Comparison of ENCODE assay signal across 18 mouse cellular contexts in the genomic region with DNA sequence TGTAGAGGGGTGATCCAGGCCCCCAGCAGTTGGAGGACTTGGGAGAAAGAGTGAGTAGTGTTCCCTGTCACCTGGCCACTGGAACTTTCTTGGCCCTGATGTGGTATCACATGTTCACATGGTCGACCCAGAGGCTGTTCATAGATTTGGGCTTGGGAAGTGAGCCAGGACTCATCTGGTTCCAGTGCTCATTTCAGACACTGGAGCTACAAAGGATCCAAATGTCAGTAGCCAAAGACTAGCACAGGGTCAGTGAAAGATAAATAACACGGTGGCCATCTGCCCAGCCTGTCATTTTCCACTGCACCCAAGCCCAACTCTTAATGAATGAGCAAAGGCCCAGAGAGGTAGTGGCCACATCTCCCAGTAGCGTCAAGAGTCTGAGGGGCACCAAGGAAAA. TPM values are rescaled to one million over a fixed set of nuclear protein-coding genes. Genes with fewer than 3 reads are reported as not detected.
DNase-seq lines count a peak whose midpoint lies in the region; ATAC-seq lines count a peak whose summit lies in the region.
"Had no signal": no experiment of that assay in that cellular context is flagged by ENCODE, and none has a peak within 500 bp of the region (broad histone marks: within the 10 kb centered on the region; RNA-seq: fewer than 3 reads in every experiment).

No protein-coding gene starts in this region.

- H3K4me2 ChIP-seq in embryonic facial prominence, embryonic 14.5 days (ENCODE audit: low read depth, low read length) = no peak overlapping the region
- no peak overlapping the region for H3K4me2 ChIP-seq in midbrain, embryonic 11.5 days
- H3K4me2 ChIP-seq: lung, embryonic 15.5 days; midbrain, embryonic 12.5 days had no signal

- H3K4me1 ChIP-seq in embryonic facial prominence, embryonic 14.5 days (ENCODE audit: control insufficient read depth, insufficient read depth, low read length) = peaks cover 16% of the 10 kb centered on the region
- H3K4me1 ChIP-seq in embryonic facial prominence, embryonic 10.5 days = peaks cover 26% of the 10 kb centered on the region
- peaks cover 7% of the 10 kb centered on the region; the same call in 1 of the 2 replicates for H3K4me1 ChIP-seq in heart, embryonic 10.5 days
- peaks cover 39% of the 10 kb centered on the region for H3K4me1 ChIP-seq in midbrain, embryonic 10.5 days
- peaks cover 12% of the 10 kb centered on the region; the same call in 1 of the 2 replicates for H3K4me1 ChIP-seq in midbrain, embryonic 11.5 days (ENCODE audit: control insufficient read depth, insufficient read depth, low read length)

- 44% methylated on average over 3 of the region's 3 CpGs for WGBS in embryonic facial prominence, embryonic 14.5 days
- 81% methylated on average over 3 of the region's 3 CpGs for WGBS in embryonic facial prominence, embryonic 10.5 days
- 72% methylated on average over 3 of the region's 3 CpGs for WGBS in heart, embryonic 10.5 days
- WGBS in midbrain, embryonic 10.5 days = 87% methylated on average over 3 of the region's 3 CpGs
- WGBS in midbrain, embryonic 11.5 days = 77% methylated on average over 3 of the region's 3 CpGs

- no peak overlapping the region for H3K9ac ChIP-seq in embryonic facial prominence, embryonic 14.5 days (ENCODE audit: low read depth, low read length)
- H3K9ac ChIP-seq in midbrain, embryonic 11.5 days (ENCODE audit: low read length) = no peak overlapping the region
- H3K9ac ChIP-seq: lung, embryonic 15.5 days; midbrain, embryonic 12.5 days had no signal

- no peak for DNase-seq in embryonic facial prominence, embryonic 14.5 days (ENCODE audit: low spot score)
- DNase-seq in embryonic facial prominence, embryonic 10.5 days (ENCODE audit: low spot score) = no peak
- peak; percentile 44 to 62 for DNase-seq in heart, adult 9 months (ENCODE audit: low spot score in 2 of 2)
- DNase-seq in heart, embryonic 10.5 days (ENCODE audit: low spot score) = no peak
- DNase-seq in midbrain, embryonic 10.5 days (ENCODE audit: low spot score) = no peak
- DNase-seq in midbrain, embryonic 11.5 days (ENCODE audit: low spot score, missing footprints) = no peak
- DNase-seq in skeletal muscle tissue, adult 2 months (ENCODE audit: low read depth, low spot score) = peak; percentile 28
- DNase-seq in retina, postnatal 1 day = no peak
- DNase-seq: B cell, adult 2 months; gastrocnemius, postnatal 36 days; right cerebral cortex, postnatal 25 days; thymus, postnatal 4 days had no signal

- H3K4me3 ChIP-seq in embryonic facial prominence, embryonic 14.5 days (ENCODE audit: low read depth, low read length) = no peak overlapping the region
- H3K4me3 ChIP-seq in embryonic facial prominence, embryonic 10.5 days = no peak overlapping the region
- H3K4me3 ChIP-seq in heart, embryonic 10.5 days = no peak overlapping the region
- no peak overlapping the region for H3K4me3 ChIP-seq in midbrain, embryonic 10.5 days
- H3K4me3 ChIP-seq in midbrain, embryonic 11.5 days (ENCODE audit: low read depth, low read length) = no peak overlapping the region
- H3K4me3 ChIP-seq: layer of hippocampus, adult 2 months; lung, embryonic 15.5 days; midbrain, embryonic 12.5 days had no signal

- no peak overlapping the region for H3K27ac ChIP-seq in embryonic facial prominence, embryonic 14.5 days (replicated peaks; ENCODE audit: low read depth, low read length)
- no peak overlapping the region for H3K27ac ChIP-seq in embryonic facial prominence, embryonic 10.5 days (replicated peaks)
- no peak overlapping the region for H3K27ac ChIP-seq in heart, embryonic 10.5 days
- H3K27ac ChIP-seq in midbrain, embryonic 10.5 days (replicated peaks) = 0 out of 2 replicates have a peak overlapping the region, but pooled peaks have one; percentile 15
- H3K27ac ChIP-seq in midbrain, embryonic 11.5 days (ENCODE audit: low read depth, low read length) = no peak overlapping the region
- H3K27ac ChIP-seq: kidney, postnatal 0 days; layer of hippocampus, adult 2 months; lung, embryonic 15.5 days; midbrain, embryonic 12.5 days had no signal

- peak; percentile 24; the same call in 1 of the 2 replicates for ATAC-seq in embryonic facial prominence, embryonic 14.5 days (ENCODE audit: low read depth)
- no peak for ATAC-seq in midbrain, embryonic 11.5 days (ENCODE audit: low FRiP score)
- ATAC-seq: intestine, postnatal 0 days; Patski had no signal

- no peaks in the 10 kb centered on the region for H3K27me3 ChIP-seq in embryonic facial prominence, embryonic 14.5 days (replicated peaks; ENCODE audit: control insufficient read depth, insufficient read depth, low read length)
- H3K27me3 ChIP-seq in embryonic facial prominence, embryonic 10.5 days (replicated peaks; ENCODE audit: low read depth, poor library complexity, severe bottlenecking) = peaks cover 8% of the 10 kb centered on the region
- H3K27me3 ChIP-seq in heart, embryonic 10.5 days (ENCODE audit: insufficient read depth, poor library complexity, severe bottlenecking) = peaks cover 39% of the 10 kb centered on the region
- peaks cover 47% of the 10 kb centered on the region for H3K27me3 ChIP-seq in midbrain, embryonic 10.5 days (ENCODE audit: low read depth, poor library complexity, severe bottlenecking)
- H3K27me3 ChIP-seq in midbrain, embryonic 11.5 days (ENCODE audit: control insufficient read depth, insufficient read depth, low read length) = no peaks in the 10 kb centered on the region; the same call in 1 of the 2 replicates
- H3K27me3 ChIP-seq: lung, embryonic 15.5 days; Patski had no signal

- H3K9me3 ChIP-seq in embryonic facial prominence, embryonic 14.5 days (ENCODE audit: control insufficient read depth, low read length) = no peaks in the 10 kb centered on the region
- H3K9me3 ChIP-seq in embryonic facial prominence, embryonic 10.5 days = no peaks in the 10 kb centered on the region
- H3K9me3 ChIP-seq in heart, embryonic 10.5 days = no peaks in the 10 kb centered on the region
- H3K9me3 ChIP-seq in midbrain, embryonic 10.5 days (replicated peaks) = no peaks in the 10 kb centered on the region
- H3K9me3 ChIP-seq in midbrain, embryonic 11.5 days (ENCODE audit: control insufficient read depth, low read length) = no peaks in the 10 kb centered on the region
- H3K9me3 ChIP-seq: lung, embryonic 15.5 days; midbrain, embryonic 12.5 days had no signal

- no peaks in the 10 kb centered on the region for H3K36me3 ChIP-seq in embryonic facial prominence, embryonic 14.5 days (ENCODE audit: control insufficient read depth, insufficient read depth, low read length)
- no peaks in the 10 kb centered on the region for H3K36me3 ChIP-seq in embryonic facial prominence, embryonic 10.5 days (replicated peaks)
- no peaks in the 10 kb centered on the region for H3K36me3 ChIP-seq in heart, embryonic 10.5 days
- H3K36me3 ChIP-seq in midbrain, embryonic 10.5 days = no peaks in the 10 kb centered on the region
- no peaks in the 10 kb centered on the region for H3K36me3 ChIP-seq in midbrain, embryonic 11.5 days (ENCODE audit: control insufficient read depth, insufficient read depth, low read length)
- H3K36me3 ChIP-seq: lung, embryonic 15.5 days; midbrain, embryonic 12.5 days had no signal

RNA-seq across cellular contexts. Expression of gene Aldh1b1, which starts 59.1 kb away (rescaled TPM):
- polyA plus RNA-seq in embryonic facial prominence, embryonic 14.5 days (2014; fragmentation: Nextera tagmentation; extraction: Ambion mirVana) = 1.5 and 2.1 TPM in 2 replicates
- polyA plus RNA-seq in embryonic facial prominence, embryonic 10.5 days (2016; fragmentation: Nextera tagmentation; extraction: Ambion mirVana) = 5.0 and 5.2 TPM in 2 replicates
- 46.1 and 80.9 TPM in 2 replicates for polyA plus RNA-seq in heart, embryonic 10.5 days (2016; fragmentation: Nextera tagmentation; extraction: Ambion mirVana)
- 4.6 and 5.1 TPM in 2 replicates for polyA plus RNA-seq in midbrain, embryonic 10.5 days (2016; fragmentation: Nextera tagmentation; extraction: Ambion mirVana)
- polyA plus RNA-seq in midbrain, embryonic 11.5 days (2014; fragmentation: Nextera tagmentation; extraction: Ambion mirVana) = 3.1 TPM in 2 replicates

Comparison
In these comparisons a context has a peak if more than half of its experiments do, and no peak if none do; other contexts are left out.
1. DNase-seq: peak in heart, adult 9 months (2 of 2) and skeletal muscle tissue, adult 2 months (single experiment); none in embryonic facial prominence, embryonic 14.5 days (single experiment), embryonic facial prominence, embryonic 10.5 days (single experiment), heart, embryonic 10.5 days (single experiment), midbrain, embryonic 10.5 days (single experiment), midbrain, embryonic 11.5 days (single experiment) and retina, postnatal 1 day (single experiment).